Mouse (Mus musculus) small intestine, adult 2 months (tissue): ENCODE measurements around the gene Btbd1.

ENCODE experiments used
- CTCF ChIP-seq: fragments of 200-500 bp; IDR thresholded peaks from 2 replicates; pipeline ENCODE4 v1.5.1; 2012; ENCODE audit warnings: low read depth, mild to moderate bottlenecking, control low read depth, inconsistent platforms, low read length, moderate library complexity, mixed read lengths; ENCODE audit not compliant: insufficient replicate concordance, insufficient read length; ENCODE audit errors: extremely low read depth
- POLR2A ChIP-seq: fragments of 200-500 bp; IDR thresholded peaks from 2 replicates; pipeline ENCODE4 v1.6.1; 2012; ENCODE audit warnings: low read depth, mild to moderate bottlenecking, control low read depth, inconsistent platforms, low read length, moderate library complexity

DNA sequence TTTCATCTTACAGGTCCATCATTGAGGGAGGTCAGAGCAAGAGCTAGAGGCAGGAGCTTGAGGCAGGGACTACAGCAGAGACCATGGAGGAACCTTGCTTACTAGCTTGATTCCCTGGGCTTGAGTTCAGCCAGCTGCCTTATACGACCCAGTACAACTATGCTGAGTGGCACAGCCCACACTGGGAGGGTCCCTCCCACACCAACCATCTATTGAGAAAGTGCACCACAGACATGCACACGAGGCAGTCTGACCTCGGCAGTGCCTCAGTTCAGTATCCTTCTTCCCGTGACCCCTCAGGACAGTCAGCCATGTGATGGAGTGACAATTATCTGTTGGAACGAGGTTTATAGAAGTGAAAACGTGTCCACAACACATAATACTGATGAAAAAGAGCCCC is 10.5 kb upstream of the Btbd1 start:
- TF ChIP-seq POLR2A = no peak
- TF ChIP-seq CTCF = no peak
